Mouse (Mus musculus) limb, embryonic 15.5 days (tissue): ENCODE results near the gene A2ml1. TPM values are rescaled to one million over a fixed set of nuclear protein-coding genes. Genes with fewer than 3 reads are reported as not detected.

Source experiments
- ATAC-seq: fragments of 200-750 bp; cut with Nextera tagmentation; 2 replicates; pipeline ENCODE4 v1.8.0; 2017; ENCODE audit warnings: low read depth, moderate TSS enrichment; ENCODE audit not compliant: insufficient number of reproducible peaks, low FRiP score, low TSS enrichment
- H3K27ac ChIP-seq: fragments of 300-500 bp; sonication (generic); 2 replicates; pipeline ENCODE4 v1.5.1; 2015; ENCODE audit warnings: moderate library complexity, mild to moderate bottlenecking, inconsistent platforms
- H3K27me3 ChIP-seq: fragments of 300-500 bp; sonication (generic); 2 replicates; pipeline ENCODE4 v1.6.1; 2015; ENCODE audit warnings: inconsistent platforms
- H3K36me3 ChIP-seq: fragments of 300-500 bp; sonication (generic); 2 replicates; pipeline ENCODE4 v1.6.1; 2015; ENCODE audit warnings: inconsistent platforms
- H3K4me1 ChIP-seq: fragments of 300-500 bp; sonication (generic); 2 replicates; pipeline ENCODE4 v1.6.1; 2015; ENCODE audit warnings: inconsistent platforms
- H3K4me2 ChIP-seq: fragments of 300-500 bp; sonication (generic); 2 replicates; pipeline ENCODE4 v1.6.1; 2015; ENCODE audit warnings: mild to moderate bottlenecking, inconsistent platforms
- H3K4me3 ChIP-seq: fragments of 300-500 bp; sonication (generic); 2 replicates; pipeline ENCODE4 v1.5.1; 2015; ENCODE audit warnings: mild to moderate bottlenecking, inconsistent platforms
- H3K9ac ChIP-seq: fragments of 300-500 bp; sonication (generic); 2 replicates; pipeline ENCODE4 v1.6.1; 2015; ENCODE audit warnings: inconsistent platforms
- H3K9me3 ChIP-seq: fragments of 300-500 bp; sonication (generic); 2 replicates; pipeline ENCODE4 v1.6.1; 2016; ENCODE audit warnings: inconsistent platforms
- WGBS: fragments of 180-500 bp; shearing (Covaris S2); methylation state at CpG from one replicate; pipeline ENCODE4 v1.1.7; 2015; 5-methylcytosine and 5-hydroxymethylcytosine counted together
- polyA plus RNA-seq: library from polyadenylated mRNA; unstranded; fragments of >200 nt; fragmentation: Nextera tagmentation; extraction: Ambion mirVana; gene quantifications from 2 replicates; pipeline ENCODE4 v1.2.1, GENCODE M21; 2015

Gene A2ml1
- polyA plus RNA-seq, 1 experiment from 2014 or later: 0.23 TPM

DNA sequence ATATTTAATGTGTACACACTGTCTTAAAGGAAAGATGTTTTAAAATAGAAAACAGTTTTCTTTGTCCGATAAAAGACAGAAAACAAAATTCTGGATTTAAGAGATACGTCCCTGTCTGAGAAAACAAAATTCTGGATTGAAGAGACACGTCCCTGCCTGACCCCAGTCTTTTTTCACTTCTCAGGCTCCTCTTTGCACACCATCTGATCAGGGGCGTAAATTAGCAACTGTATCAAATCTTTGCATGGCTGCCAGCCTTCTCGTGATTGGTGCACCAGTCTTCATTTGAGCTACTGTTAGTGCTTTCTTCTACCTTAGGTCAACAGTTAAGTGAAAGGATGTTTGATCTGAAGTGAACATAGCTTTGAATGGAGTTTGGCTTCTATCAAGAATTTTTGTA lies 76.7 kb downstream of the A2ml1 start:
- ATAC-seq: no peak
- Histone ChIP-seq H3K9ac (no peak overlapping the region), H3K4me1 (no peaks in the 10 kb centered on the region), H3K4me3 (no peak overlapping the region), H3K4me2 (no peak overlapping the region), H3K27ac (no peak overlapping the region), H3K9me3 (no peaks in the 10 kb centered on the region), H3K27me3 (no peaks in the 10 kb centered on the region), H3K36me3 (no peaks in the 10 kb centered on the region)
- WGBS: 78% methylated on average over 5 of the region's 5 CpGs

DNA sequence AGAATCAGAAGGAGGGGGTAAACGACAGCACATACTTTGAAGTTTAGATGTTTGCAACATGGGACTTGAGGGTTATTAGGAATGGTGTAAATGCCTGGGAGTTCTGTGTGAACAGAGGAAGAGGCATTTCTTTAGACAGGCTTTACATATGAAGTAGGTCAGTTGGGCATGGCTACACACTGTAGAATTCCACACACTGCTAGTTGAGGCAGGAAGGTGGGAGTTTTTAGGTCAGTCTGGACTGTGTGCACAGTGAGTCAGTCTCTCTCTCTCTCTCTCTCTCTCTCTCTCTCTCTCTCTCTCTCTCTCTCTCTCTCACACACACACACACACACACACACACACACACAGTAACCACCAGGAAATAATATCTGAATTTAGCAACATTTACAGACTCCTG lies 86.1 kb downstream of the A2ml1 start:
- WGBS: 34% methylated on average over 1 of the region's 1 CpGs
- ATAC-seq: no peak
- no peaks in the 10 kb centered on the region for H3K4me1 ChIP-seq

DNA sequence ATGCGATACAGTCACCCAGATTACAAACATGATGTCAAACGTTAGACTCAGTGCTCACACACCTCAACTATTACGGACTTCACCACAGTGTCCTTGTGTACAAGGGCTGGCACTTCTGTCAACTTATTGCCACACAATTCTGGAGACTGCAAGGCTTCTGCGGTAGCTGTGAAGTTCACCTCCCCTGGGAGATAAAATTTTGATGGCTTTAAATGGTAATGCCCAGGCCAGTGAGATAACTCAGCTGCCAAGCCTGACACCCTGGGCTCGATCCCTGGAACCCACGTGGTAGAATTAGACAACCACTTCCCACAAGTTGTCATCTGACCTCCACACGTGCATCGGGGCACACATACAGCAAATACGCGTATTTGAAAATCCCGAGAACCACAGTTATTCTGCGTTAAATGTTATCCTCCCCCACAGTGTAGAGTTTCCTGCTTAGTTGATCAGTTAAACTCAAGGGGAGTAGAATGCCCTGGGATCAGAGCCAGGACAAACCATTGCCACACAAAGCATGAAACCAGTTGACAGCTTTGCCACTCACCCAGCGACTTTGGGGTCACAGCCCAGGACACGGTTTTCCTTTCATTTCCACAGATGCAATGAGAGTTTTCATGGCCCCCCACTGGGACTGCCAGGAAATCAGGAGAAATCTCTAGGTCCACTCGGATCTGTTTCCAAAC lies 86.6 kb downstream of the A2ml1 start:
- Histone ChIP-seq H3K4me2 (no peak overlapping the region), H3K27ac (no peak overlapping the region), H3K9ac (no peak overlapping the region), H3K4me3 (no peak overlapping the region), H3K9me3 (no peaks in the 10 kb centered on the region), H3K27me3 (no peaks in the 10 kb centered on the region), H3K36me3 (no peaks in the 10 kb centered on the region), H3K4me1 (no peaks in the 10 kb centered on the region)
- 61% methylated on average over 15 of the region's 15 CpGs for WGBS
- ATAC-seq: no peak

More for the DNA sequence above, 86.1 kb downstream of the A2ml1 start:
- no peaks in the 10 kb centered on the region for H3K9me3 ChIP-seq
- H3K27ac ChIP-seq: no peak overlapping the region
- no peak overlapping the region for H3K4me2 ChIP-seq
- no peaks in the 10 kb centered on the region for H3K36me3 ChIP-seq
- H3K4me3 ChIP-seq: no peak overlapping the region
- H3K9ac ChIP-seq: no peak overlapping the region
- H3K27me3 ChIP-seq: no peaks in the 10 kb centered on the region

DNA sequence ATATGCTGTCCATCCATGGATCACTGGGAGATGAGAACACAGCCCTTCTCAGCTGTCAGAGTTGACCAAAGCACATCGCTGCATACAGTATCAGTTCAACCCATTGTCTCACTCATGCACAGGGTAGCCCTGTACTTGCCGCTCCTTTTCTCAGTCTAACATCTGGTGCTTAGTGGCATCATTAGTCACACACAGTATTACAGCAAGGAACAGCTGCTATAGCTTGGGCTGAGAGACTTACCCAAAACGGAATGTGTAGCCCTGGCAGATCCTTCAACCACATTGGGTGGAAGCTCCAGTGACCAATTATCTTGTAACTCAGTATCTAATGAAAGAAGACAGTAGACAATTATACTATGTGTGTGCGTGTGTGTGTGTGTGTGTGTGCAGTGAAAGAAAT lies 89.5 kb downstream of the A2ml1 start:
- no peaks in the 10 kb centered on the region for H3K27me3 ChIP-seq
- no peak overlapping the region for H3K9ac ChIP-seq
- no peaks in the 10 kb centered on the region for H3K9me3 ChIP-seq
- ATAC-seq: no peak
- 69% methylated on average over 4 of the region's 4 CpGs for WGBS
- H3K36me3 ChIP-seq: no peaks in the 10 kb centered on the region
- no peak overlapping the region for H3K4me3 ChIP-seq
- H3K4me2 ChIP-seq: no peak overlapping the region
- no peaks in the 10 kb centered on the region for H3K4me1 ChIP-seq
- H3K27ac ChIP-seq: no peak overlapping the region

DNA sequence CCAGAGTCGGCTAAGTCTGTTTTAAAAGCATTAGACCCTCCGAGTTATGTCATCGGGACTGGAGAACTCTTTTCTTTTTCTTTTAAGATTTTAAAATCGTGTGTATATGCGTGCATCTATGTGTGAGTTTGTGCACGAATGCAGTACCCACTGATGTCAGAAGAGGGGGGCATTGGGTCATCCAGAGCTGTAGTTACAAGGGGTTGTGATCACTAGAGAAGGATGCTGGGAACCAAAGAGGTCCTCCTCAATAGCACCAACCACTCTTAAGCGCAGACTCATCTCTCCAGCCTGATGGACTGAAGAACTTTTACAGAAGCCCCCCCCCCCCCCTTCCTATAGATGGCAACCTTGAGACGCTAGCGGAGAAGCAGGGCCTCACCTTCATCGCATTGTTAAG lies 91.3 kb downstream of the A2ml1 start:
- no peaks in the 10 kb centered on the region for H3K4me1 ChIP-seq
- no peak overlapping the region for H3K4me2 ChIP-seq
- no peak for ATAC-seq
- no peak overlapping the region for H3K9ac ChIP-seq
- no peaks in the 10 kb centered on the region for H3K27me3 ChIP-seq
- H3K4me3 ChIP-seq: no peak overlapping the region
- no peaks in the 10 kb centered on the region for H3K9me3 ChIP-seq
- no peak overlapping the region for H3K27ac ChIP-seq
- WGBS: 96% methylated on average over 10 of the region's 10 CpGs
- H3K36me3 ChIP-seq: no peaks in the 10 kb centered on the region

Other genes starting within 250 kb of the A2ml1 start
- gene Tulp3, start 225.8 kb downstream of the A2ml1 start, polyA plus RNA-seq: 19.7 and 19.8 TPM in 2 replicates
- gene Rhno1, start 218.7 kb downstream of the A2ml1 start, polyA plus RNA-seq: 115 and 118 TPM in 2 replicates
- 24.9 and 26.7 TPM in 2 replicates for gene Foxm1, start 218.6 kb downstream of the A2ml1 start, polyA plus RNA-seq
- 0.26 and 0.34 TPM in 2 replicates for gene Tex52, start 206.2 kb downstream of the A2ml1 start, polyA plus RNA-seq
- not detected in 2 replicates for gene Gm44596, start 206.1 kb downstream of the A2ml1 start, polyA plus RNA-seq
- gene Nrip2, start 182.3 kb downstream of the A2ml1 start, polyA plus RNA-seq: 5.0 and 5.4 TPM in 2 replicates
- 31.0 and 31.8 TPM in 2 replicates for gene Itfg2, start 156.7 kb downstream of the A2ml1 start, polyA plus RNA-seq
- 343 and 346 TPM in 2 replicates for gene Fkbp4, start 142.9 kb downstream of the A2ml1 start, polyA plus RNA-seq
- 0.10 and 1.2 TPM in 2 replicates for gene Pzp, start 54.9 kb downstream of the A2ml1 start, polyA plus RNA-seq
- not detected in 2 replicates for gene Klrb1a, start 41.9 kb upstream of the A2ml1 start, polyA plus RNA-seq
- gene Clec2h, start 80.8 kb upstream of the A2ml1 start, polyA plus RNA-seq: not detected in 2 replicates
- gene Klrb1, start 141.5 kb upstream of the A2ml1 start, polyA plus RNA-seq: not detected in 2 replicates
- gene Klrb1c, start 207.6 kb upstream of the A2ml1 start, polyA plus RNA-seq: 0.07 TPM in 1 of 2 replicates, not detected in the other
- not detected in 2 replicates for gene Gm44511, start 244.7 kb upstream of the A2ml1 start, polyA plus RNA-seq
- 0.11 and 0.18 TPM in 2 replicates for gene Klrb1b, start 244.7 kb upstream of the A2ml1 start, polyA plus RNA-seq